Mouse (Mus musculus): ENCODE measurements around the gene Nub1.

Gene Nub1

GRCm38 (mm10) chr5:24685366-24686093 is at the start of gene Nub1:
Gene Nub1, plus strand, starts transcription at chr5:24685532.
- peak; percentile 99 for DNase-seq

DNA sequence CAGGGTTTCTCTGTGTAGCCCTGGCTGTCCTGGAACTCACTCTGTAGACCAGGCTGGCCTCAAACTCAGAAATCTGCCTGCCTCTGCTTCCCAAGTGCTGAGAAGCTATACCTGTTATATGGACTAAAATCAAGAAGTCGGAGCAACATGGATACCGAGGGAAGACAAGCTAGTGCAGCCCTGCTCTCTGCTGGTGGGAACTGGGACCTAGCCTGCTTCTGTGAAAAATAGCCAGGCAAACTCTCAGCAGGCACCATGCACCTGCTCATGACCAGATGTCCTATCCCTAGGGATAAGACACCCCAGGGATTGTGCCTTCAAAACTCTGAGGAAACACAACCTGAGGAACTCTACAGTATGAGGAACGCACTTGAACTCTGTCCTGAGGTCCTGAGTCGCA is 48.3 kb upstream of the Nub1 start:
- no peak for DNase-seq

GRCm38 (mm10) chr5:24638131-24638530 is 47.2 kb upstream of the Nub1 start:
- no peak for DNase-seq

DNA sequence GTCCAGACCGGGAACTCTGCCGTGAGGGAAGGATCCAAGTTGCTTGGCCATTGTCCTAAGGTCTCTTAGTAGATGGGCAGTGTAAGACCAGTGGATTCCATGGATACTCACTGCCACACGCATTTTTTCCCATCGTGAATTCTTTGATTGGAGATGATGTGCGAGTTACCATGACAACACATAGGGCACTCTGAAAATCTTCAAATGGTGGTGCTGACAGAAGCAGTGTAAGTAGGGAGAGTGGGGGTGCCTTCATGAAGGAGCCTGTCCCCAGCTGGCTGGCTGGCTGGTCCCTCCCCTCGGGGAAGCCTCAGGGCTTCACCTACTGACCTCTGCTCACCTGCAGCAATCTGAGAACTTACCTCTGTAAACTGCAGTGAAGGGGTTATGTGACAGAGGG is 46.3 kb upstream of the Nub1 start:
- DNase-seq: no peak

DNA sequence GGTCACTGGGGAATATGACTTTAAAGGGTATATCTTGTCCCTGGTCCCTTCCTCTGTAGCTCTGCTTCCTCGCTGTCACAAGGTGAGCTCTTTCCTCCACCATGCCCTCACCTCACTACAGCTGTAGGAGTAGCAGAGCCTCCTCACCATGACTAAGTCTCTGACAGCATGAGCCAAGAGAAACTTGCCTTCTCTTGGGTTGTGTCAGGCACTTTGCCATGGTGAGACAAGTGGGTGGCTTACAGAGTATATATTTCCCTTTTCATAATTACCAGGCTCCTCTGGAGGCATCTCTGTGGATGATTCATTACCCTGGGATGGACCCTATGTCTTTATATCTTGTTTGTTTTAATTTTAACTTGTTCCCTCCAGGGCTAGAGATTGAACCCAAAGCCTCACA is 39.9 kb upstream of the Nub1 start:
- no peak for DNase-seq

DNA sequence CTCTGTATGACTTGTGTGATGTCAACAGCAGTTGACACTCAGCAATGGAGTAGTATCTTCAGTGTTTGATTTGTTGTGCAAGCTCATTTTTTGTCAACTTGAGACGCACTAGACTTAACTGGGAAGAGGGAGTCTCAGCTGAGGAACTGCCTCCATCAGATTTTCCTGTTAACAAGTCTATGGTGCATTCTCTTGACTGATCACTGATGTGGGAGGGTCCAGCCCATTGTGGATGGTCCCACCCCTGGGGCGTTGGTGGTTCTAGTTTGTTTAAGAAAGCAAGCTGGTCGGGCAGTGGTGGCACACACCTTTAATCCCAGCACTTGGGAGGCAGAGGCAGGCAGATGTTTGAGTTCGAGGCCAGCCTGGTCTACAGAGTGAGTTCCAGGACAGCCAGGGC is 36.1 kb upstream of the Nub1 start:
- no peak for DNase-seq

GRCm38 (mm10) chr5:24649701-24650100 is 35.6 kb upstream of the Nub1 start:
- DNase-seq: no peak

- no peak for DNase-seq
Measured at GRCm38 (mm10) chr5:24651356-24651755, 34.0 kb upstream of the Nub1 start.

- peak; percentile 85 for DNase-seq
Measured at GRCm38 (mm10) chr5:24651768-24652752, 33.3 kb upstream of the Nub1 start.

- DNase-seq: no peak
Measured at GRCm38 (mm10) chr5:24652780-24653179, 32.6 kb upstream of the Nub1 start.

DNA sequence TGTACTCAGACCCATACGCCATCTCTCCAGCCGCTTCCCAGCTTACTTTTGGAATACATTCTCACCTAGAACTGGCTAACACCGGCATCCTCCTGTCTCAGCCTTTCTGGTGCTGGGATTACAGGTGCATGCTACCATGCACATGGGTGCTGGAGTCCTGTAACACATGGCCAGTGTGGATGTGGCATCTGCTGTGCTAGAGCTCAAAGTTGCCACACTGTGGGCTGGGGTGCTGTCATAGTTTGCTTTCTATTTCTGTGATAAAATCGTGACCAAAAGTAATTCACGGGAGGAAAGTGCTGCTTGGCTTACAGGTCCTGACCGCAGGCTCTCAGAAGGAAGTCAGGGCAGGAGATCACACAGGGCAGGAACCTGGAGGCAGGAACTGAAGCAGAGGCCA is 30.8 kb upstream of the Nub1 start:
- no peak for DNase-seq

DNA sequence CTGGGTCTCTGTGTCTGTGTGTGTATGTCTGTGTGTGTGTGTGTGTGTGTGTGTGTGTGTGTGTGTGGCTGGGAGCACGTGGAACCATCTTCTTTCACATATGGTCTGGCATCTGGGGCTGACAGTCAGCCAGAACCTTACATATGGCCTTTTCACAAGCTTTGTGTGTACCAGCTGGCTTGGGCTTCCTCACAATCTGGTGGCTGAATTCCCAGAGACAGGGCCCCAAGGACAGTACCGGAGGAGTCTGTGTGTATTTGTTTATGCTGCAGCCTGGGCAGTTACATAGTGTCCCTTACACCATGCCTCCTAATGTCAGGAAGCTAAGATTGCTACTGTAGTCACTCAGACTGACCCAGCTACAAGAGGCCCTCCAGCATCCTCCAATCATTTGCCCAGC is 28.2 kb upstream of the Nub1 start:
- peak; percentile 22 for DNase-seq

DNA sequence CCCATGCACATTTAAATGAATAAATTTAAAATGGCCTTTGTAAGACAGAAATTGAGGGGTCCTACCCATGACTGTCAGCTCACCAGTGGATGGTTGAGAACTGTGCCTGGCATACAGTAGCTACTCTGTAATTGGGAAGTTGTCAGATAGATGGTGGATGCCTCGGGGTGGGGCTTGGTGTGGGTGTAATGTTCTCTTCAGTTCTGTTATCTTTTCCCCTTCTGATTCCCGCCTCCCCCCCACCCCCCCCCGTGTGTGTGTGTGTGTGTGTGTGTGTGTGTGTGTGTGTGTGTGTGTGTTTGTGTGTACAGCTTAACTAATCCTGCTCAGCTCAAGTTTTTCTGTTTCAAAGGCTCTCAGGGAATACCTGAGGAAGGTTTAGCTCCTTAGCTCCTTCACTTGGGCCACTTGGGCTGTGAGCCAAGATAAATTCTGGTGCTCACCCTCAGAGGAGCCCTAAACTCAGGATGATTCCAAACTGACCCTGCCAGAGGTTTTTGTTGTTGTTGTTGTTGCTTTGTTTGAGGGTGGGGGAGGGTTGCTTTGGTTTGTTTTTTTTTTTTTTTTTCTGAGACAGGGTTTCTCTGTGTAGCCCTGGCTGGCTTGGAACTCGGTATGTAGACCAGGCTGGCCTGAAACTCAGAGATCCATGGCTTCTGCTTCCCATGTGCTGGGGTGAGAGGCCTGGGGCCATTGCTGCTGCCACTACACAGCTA is 25.5 kb upstream of the Nub1 start:
- DNase-seq: no peak

DNA sequence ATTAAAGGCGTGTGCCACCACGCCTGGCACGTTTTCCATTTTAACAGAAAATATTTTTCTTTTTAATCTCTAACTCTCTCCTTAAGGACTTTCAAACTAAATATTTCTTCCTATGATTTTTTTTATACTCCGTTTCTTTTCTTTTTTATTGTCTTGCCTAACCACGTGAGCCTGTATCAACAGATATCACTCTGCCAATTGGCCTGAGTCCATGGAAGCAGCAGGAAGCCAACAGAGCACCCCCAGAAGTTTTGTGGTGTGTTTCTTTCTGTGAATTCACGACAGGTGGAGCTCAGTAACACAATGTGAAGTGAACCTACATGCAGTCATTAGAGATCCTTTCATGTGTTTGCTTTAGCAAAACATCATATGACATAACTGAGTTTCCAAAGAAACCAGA is 23.9 kb upstream of the Nub1 start:
- no peak for DNase-seq

- peak; percentile 82 for DNase-seq
Measured at GRCm38 (mm10) chr5:24674238-24674637, 11.1 kb upstream of the Nub1 start.

DNA sequence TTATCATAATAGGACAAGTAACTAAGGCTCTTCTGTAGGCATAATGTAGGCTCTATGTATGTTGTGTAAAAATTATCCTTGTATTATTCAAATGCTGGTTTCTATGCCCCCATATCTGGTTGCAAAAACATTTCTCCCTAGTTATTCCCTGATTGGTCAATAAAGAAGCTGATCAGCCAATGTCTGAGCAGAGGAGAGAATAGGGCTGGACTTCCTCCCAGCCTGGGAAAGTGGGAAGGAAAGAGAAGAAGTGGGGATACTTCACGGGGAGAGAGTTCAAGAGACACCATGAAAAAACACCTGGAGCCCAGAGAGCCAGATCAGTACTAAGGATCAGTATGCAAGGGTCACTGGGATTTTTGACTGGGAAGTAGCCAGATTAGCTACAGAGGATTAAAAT is 3.9 kb upstream of the Nub1 start:
- DNase-seq: no peak

GRCm38 (mm10) chr5:24684578-24685365 is 560 bp upstream of the Nub1 start:
- peak; percentile 41 for DNase-seq

- no peak for DNase-seq
Measured at GRCm38 (mm10) chr5:24686176-24686575, 844 bp downstream of the Nub1 start.

DNA sequence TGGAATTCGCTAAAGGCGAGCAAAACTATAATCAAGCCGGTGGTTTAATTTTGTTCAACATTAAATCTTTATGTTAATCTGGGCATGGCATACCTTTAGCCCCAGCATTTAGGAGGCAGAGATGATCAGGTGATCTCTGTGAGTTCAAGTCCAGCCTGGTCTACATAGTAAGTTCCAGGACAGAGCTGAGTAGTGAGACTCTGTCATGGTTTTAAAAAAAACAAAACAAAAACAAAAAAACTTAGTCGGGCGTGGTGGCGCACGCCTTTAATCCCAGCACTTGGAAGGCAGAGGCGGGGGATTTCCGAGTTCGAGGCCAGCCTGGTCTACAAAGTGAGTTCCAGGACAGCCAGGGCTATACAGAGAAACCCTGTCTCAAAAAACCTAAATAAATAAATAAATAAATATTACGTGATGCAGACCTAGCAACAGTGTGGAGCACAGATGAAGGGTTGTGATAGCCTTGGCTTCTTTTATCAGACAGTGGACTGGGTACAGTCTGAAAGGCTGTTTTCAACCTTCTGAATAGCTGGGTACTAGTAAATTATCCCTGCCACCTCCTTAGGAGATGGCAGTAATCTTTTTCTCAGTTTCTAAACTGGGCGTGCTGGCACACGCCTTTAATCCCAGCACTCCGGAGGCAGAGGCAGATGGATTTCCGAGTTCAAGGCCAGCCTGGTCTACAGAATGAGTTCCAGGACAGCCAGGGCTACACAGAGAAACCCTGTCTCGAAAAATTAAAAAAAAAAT is 1.5 kb downstream of the Nub1 start:
- peak; percentile 20 for DNase-seq

DNA sequence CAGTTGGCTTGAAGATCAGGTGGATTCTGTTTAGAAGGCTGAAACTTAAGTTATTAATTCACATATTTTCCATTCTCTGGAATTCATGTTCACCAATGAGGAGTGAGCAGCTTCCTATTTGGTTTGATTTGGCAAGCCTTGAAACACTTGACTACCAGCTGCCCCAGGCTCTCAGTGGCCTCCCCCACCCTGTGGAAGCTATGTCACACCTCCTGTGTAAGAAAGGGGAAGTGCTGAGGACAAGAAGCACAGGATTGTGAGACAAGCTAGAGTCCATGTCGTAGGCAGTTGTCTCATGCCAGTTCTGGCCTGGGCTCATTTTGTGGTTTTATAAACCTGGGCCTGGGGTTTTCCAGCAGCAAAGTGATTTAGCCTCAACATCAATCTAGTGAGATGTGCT is 2.4 kb downstream of the Nub1 start:
- no peak for DNase-seq

DNA sequence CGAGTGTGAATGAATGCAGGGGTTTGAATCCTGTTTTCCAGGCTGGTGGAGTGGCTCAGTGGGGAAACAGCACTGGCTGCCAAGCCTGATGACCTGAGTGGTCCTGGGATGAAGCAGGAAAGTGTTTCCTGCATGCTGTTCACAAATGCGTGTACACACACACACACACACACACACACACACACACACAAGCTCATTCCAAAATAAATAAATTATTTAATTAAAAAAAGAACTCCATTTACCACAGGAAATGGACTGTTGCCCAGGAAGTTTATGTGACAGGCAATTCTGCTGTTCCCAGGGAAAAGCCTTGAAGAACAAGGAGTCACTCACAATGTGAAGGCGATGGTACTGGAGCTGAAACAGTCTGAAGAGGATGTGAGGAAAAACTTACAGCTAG is 11.4 kb downstream of the Nub1 start:
- no peak for DNase-seq

- DNase-seq: no peak
Measured at GRCm38 (mm10) chr5:24701271-24701670, 15.9 kb downstream of the Nub1 start.

Measured in cerebellum, adult 11 months (tissue).